Mouse (Mus musculus): ENCODE data around the gene Sergef.

The Sergef gene

GRCm38 (mm10) chr7:46536456-46537097, 103.0 kb downstream of the Sergef start:
- DNase-seq: no peak

- no peak for DNase-seq
These were observed 104.2 kb downstream of the Sergef start for GRCm38 (mm10) chr7:46535429-46535799.

GRCm38 (mm10) chr7:46534767-46535428, 104.7 kb downstream of the Sergef start:
- DNase-seq: no peak

- no peak for DNase-seq
These were observed 106.1 kb downstream of the Sergef start for GRCm38 (mm10) chr7:46533518-46533917.

GRCm38 (mm10) chr7:46531345-46531744, 108.3 kb downstream of the Sergef start:
- DNase-seq: no peak

- no peak for DNase-seq
These were observed 109.7 kb downstream of the Sergef start for GRCm38 (mm10) chr7:46529930-46530329.

GRCm38 (mm10) chr7:46529259-46529658, 110.3 kb downstream of the Sergef start:
- DNase-seq: no peak

GRCm38 (mm10) chr7:46526665-46527154, 112.9 kb downstream of the Sergef start:
- DNase-seq: no peak

GRCm38 (mm10) chr7:46523215-46523614, 116.4 kb downstream of the Sergef start:
- no peak for DNase-seq

- no peak for DNase-seq
These were observed 117.8 kb downstream of the Sergef start for GRCm38 (mm10) chr7:46521794-46522193.

- no peak for DNase-seq
These were observed 120.5 kb downstream of the Sergef start for GRCm38 (mm10) chr7:46519148-46519547.

GRCm38 (mm10) chr7:46517158-46517557, 122.4 kb downstream of the Sergef start:
- DNase-seq: no peak

- no peak for DNase-seq
These were observed 123.6 kb downstream of the Sergef start for GRCm38 (mm10) chr7:46515960-46516359.

- no peak for DNase-seq
These were observed 124.6 kb downstream of the Sergef start for GRCm38 (mm10) chr7:46514981-46515380.

GRCm38 (mm10) chr7:46513562-46513961, 126.0 kb downstream of the Sergef start:
- no peak for DNase-seq

- no peak for DNase-seq
These were observed 126.8 kb downstream of the Sergef start for GRCm38 (mm10) chr7:46512792-46513191.

- no peak for DNase-seq
These were observed 128.8 kb downstream of the Sergef start for GRCm38 (mm10) chr7:46510806-46511205.

GRCm38 (mm10) chr7:46509391-46510310, 130.0 kb downstream of the Sergef start:
- DNase-seq: peak; percentile 95

GRCm38 (mm10) chr7:46508590-46509318, 130.9 kb downstream of the Sergef start:
- no peak for DNase-seq

GRCm38 (mm10) chr7:46504157-46504556, 135.4 kb downstream of the Sergef start:
- no peak for DNase-seq

GRCm38 (mm10) chr7:46502650-46503049, 137.0 kb downstream of the Sergef start:
- no peak for DNase-seq

GRCm38 (mm10) chr7:46501458-46501857, 138.1 kb downstream of the Sergef start:
- no peak for DNase-seq

GRCm38 (mm10) chr7:46499561-46499960, 140.0 kb downstream of the Sergef start:
- DNase-seq: peak; percentile 87
